Mouse (Mus musculus) urinary bladder, postnatal 36 days (tissue): ENCODE results near the gene Nans.

Experiments used
- DNase-seq, 2 experiments: peaks; one replicate each; pipeline ENCODE4 v3.0.0; 2022; ENCODE audit warnings: low spot score in 2 of 2, mixed read lengths in 1 of 2

Nans gene

GRCm38 (mm10) chr4:46485696-46486417, 3.2 kb upstream of the Nans start:
- peak; percentile 66 to 81 for DNase-seq

- peak; percentile 30 to 66 for DNase-seq
Measured at GRCm38 (mm10) chr4:46487348-46487747, 1.7 kb upstream of the Nans start.

GRCm38 (mm10) chr4:46493071-46493470, 4.0 kb downstream of the Nans start:
- DNase-seq = no peak

- no peak for DNase-seq
Measured at GRCm38 (mm10) chr4:46495543-46495942, 6.5 kb downstream of the Nans start.

- DNase-seq = peak; percentile 70 to 74
Measured at GRCm38 (mm10) chr4:46497286-46497892, 8.3 kb downstream of the Nans start.

GRCm38 (mm10) chr4:46498511-46498910, 9.5 kb downstream of the Nans start:
- DNase-seq = no peak

- DNase-seq = no peak
Measured at GRCm38 (mm10) chr4:46498976-46499375, 9.9 kb downstream of the Nans start.

GRCm38 (mm10) chr4:46502606-46503502, 13.8 kb downstream of the Nans start:
- DNase-seq = no peak

- no peak for DNase-seq
Measured at GRCm38 (mm10) chr4:46503881-46504280, 14.8 kb downstream of the Nans start.

- no peak for DNase-seq
Measured at GRCm38 (mm10) chr4:46505361-46506057, 16.5 kb downstream of the Nans start.

- peak; percentile 92 to 96 for DNase-seq
Measured at GRCm38 (mm10) chr4:46506801-46507610, 18.0 kb downstream of the Nans start.

GRCm38 (mm10) chr4:46507736-46508460, 18.9 kb downstream of the Nans start:
- peak; percentile 83 to 89 for DNase-seq

- no peak for DNase-seq
Measured at GRCm38 (mm10) chr4:46520491-46520890, 31.4 kb downstream of the Nans start.

- DNase-seq = no peak
Measured at GRCm38 (mm10) chr4:46521457-46521856, 32.4 kb downstream of the Nans start.

GRCm38 (mm10) chr4:46523324-46523723, 34.3 kb downstream of the Nans start:
- DNase-seq = peak; percentile 72

GRCm38 (mm10) chr4:46526226-46526625, 37.2 kb downstream of the Nans start:
- no peak for DNase-seq

- no peak for DNase-seq
Measured at GRCm38 (mm10) chr4:46526798-46527557, 37.9 kb downstream of the Nans start.

- DNase-seq = no peak
Measured at GRCm38 (mm10) chr4:46527558-46527926, 38.5 kb downstream of the Nans start.

GRCm38 (mm10) chr4:46529722-46530121, 40.7 kb downstream of the Nans start:
- DNase-seq = no peak

- DNase-seq = no peak
Measured at GRCm38 (mm10) chr4:46532511-46532910, 43.5 kb downstream of the Nans start.
